Mouse (Mus musculus) liver (tissue): ENCODE measurements around the gene Mamld1.
A peak's percentile ranks its signal among the peaks of the same experiment; 100 is the strongest.
"Not testable (repeated sequence)": the region's sequence is repeated elsewhere in the genome, so short reads cannot be mapped to it uniquely, and the experiment has no call there.

Source experiments
- DNase-seq: peaks from one replicate; pipeline ENCODE4 v3.0.0-alpha.2; 2020; ENCODE audit warnings: mixed read lengths

Gene Mamld1

DNA sequence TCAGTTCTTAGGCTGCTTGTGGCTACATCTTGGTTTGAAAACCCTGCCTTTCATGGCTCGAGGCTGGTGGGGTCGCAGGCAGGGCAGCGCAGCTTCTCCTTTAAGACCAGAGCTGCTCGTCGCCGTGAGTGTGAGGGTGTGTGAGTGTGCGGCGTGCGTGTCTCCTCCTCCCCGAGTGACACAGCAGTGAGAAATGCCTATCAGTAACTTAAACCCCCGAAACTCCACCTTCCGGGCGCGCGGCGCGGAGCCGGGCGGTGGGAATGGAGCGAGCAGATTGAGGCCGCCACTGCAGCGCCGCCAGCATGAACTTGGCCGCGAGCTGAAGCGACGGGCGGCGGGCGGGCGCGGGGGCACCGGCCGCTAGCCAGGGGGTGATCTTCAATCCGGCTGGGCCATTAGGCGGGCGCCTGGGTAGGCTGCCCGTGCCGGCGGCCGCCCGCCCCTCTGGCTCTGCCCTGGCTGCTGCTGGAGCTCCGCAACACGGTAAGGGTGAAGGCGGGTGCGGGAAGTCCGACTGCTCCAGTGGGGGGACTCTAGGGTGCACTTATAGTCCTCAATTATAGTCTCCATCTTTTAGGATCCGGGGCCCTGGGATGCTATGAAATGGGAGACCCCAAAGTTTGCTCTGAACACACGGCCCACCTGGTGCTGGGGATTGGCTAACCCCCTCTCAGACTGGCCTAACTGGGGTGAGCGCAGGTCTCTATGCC, at the start of gene Mamld1:
Gene Mamld1 (plus strand): TSS at position 393 of the 713 bp plus-strand sequence.
- DNase-seq = peak; percentile 26

- no peak for DNase-seq
Measured at GRCm38 (mm10) chrX:71024718-71025117, 25.3 kb upstream of the Mamld1 start.

- DNase-seq = no peak
Measured at GRCm38 (mm10) chrX:71028007-71028406, 22.0 kb upstream of the Mamld1 start.

DNA sequence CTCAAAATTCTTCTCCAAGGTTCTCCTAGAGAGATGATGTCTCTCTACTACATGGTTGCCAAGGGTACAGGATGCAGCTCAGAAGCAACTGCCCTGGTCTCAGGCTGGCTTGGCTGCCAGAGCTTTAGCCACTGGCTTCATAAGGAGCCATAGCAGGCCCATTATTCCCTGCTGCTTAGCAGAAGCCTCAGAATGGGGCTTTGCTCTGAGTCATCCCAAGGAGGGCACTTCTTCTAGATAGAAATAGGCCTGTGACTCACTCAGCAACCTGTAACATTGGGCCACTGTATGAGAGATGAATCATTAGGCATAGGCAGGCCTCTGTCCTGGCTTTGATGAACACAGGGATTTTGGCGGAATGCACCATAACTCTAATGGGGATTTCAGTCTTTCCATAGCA, 21.1 kb upstream of the Mamld1 start:
- DNase-seq = not testable (repeated sequence)

- no peak for DNase-seq
Measured at GRCm38 (mm10) chrX:71050677-71051311, 738 bp downstream of the Mamld1 start.

DNA sequence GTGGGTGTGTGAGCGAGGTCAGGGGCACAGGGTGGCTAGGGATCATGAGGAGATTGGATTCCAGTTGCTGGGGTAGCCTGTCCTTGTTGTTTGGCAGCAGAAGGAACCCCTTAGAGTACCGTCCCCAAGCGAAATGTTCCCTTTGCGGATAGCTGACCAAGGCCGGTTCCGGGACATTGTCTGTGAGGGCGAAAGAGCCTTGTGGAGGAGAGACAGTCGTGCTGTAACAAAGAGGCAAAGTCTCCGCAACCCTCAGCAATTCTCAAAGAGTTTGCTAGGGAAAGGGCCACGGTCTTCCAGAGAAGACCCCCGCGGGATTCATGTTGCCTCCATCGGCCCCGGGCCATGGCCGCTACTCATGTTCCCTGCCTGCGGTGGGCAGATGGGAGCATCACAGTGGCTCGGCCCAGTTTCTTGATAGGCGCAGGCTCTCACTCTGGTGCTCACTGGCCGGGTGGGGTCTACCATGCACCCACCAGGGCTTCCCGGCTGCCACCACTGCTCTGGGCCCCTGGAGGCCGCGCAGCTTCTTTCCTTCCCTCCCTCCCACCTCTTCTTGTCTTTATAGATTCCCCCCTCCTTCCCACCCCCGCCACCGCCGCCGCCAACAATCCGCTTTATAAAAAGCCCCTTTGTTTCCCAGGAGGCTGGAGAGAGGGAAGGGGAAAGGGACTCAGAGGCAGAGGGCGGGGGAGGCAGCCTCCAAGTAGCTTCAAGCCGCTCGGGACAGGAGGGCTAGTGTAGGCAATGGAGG, 1.5 kb downstream of the Mamld1 start:
- no peak for DNase-seq

DNA sequence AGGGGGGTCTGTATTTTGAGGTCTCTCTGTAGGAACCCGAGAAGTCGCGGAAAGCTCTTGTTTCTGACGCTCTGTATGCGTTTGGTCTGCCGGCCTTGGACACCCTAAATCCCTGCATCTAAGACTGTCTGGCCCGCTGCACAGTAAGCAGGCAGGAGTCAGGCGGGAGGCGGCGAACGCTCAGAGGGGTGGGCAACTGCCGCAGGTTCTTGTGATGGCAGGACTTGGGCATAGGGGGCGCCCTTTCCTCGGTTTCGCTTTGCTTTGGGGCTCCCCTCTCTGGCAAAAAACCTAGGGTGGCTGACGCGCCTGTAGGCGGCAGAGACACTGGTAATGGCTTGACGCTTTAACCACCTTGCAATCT, 2.0 kb downstream of the Mamld1 start:
- peak; percentile 48 for DNase-seq

DNA sequence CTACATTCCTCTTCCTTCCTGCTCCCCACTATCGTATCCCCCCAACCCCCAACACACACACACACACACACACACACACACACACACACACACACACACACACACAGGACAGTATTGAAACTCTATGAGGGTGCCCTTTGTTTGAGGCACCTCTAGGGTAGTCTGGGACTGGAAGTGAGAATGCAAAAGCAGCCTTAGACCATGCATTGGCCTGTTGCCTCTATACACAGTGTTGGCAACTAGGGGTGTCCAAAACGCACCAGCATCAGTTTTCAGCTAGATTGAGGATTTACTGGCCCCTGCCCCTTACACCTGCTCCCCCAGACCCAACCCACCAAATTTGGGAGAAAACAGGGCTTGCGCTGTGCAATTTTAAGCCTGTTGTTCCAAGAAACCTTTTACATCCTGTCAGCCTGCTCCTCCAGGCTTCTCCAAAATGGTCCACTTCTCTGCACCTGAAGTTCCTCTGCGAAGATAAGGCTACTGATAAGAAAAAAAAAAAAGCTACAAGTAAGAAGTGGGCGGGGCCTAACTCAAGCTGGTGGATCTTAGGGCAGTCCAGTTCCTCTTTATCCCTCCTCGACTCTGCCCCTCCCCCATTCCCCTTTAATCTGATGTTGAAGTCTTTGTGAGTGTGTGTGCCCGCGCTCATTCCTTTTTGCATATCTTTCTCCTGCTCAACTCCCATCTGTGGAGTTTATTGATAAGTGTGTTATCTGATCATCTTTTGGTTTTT, 2.6 kb downstream of the Mamld1 start:
- peak; percentile 17 for DNase-seq

GRCm38 (mm10) chrX:71053246-71053645, 3.2 kb downstream of the Mamld1 start:
- no peak for DNase-seq

- no peak for DNase-seq
Measured at GRCm38 (mm10) chrX:71056968-71057367, 6.9 kb downstream of the Mamld1 start.

DNA sequence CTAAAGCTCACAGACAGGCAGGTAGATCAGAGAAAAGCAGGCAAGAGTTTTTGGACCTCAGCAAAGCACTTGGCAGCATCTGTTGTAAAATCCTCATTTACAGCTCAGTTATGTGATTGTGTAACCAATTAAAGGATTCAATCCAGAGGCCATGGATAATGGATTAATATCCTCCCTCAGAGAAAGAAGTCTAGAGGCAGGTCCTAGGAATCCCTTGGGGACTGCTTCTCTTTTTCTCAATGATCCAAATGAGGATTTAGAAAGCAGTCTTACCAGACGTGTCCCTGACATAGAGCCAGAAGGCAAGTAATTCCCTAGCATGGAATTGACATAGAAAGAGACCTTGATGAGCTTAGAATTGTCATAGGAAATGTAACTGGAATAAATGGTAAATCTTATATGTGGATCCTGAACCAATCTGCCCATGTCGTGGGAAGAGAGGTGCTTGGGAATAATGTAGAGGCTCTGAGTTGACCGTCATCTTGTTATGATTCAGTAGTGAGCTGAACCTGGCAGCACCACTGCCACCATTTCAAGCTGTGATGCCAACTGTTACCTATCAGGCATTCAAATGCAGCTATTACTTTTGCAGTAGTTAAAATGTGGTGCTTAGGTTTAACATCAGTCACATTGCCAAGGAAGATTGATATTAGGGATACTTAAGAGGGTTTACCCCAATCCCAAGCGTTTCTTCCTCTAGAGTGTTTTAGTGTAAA, 35.2 kb downstream of the Mamld1 start:
- no peak for DNase-seq

DNA sequence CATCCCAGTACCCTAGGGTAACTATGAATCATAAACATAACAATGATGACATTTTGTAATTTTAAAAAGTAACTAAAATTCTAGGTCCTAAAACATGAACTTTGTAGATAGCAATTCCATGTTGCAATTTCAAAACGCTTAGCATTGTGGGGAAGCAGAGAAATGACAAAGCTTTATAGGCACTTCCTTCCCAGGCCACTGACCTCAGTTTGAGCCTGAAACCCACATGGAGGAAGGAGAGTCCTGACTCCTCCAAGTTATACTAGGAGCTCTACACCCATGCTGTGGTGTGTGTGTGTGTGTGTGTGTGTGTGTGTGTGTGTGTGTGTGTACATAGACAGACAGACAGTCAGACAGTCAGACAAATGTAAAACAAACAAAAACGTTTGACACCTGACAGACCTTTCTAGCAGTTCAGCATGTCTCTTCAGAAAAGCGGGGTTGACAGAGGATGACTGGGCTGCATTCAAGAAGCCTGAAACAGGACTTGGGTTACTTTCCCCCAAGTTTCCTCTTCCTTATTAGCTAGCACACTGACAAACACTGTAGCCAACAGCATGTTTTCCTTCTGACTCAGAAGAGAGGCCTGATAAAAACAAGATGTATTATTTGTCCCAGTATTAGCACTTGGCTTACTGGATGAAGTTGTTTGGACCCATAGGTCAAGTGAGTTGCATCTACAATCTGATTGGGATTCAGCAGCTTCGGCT, 37.5 kb downstream of the Mamld1 start:
- no peak for DNase-seq

GRCm38 (mm10) chrX:71088080-71088414, 38.0 kb downstream of the Mamld1 start:
- DNase-seq = no peak

- DNase-seq = no peak
Measured at GRCm38 (mm10) chrX:71105820-71106219, 55.8 kb downstream of the Mamld1 start.

DNA sequence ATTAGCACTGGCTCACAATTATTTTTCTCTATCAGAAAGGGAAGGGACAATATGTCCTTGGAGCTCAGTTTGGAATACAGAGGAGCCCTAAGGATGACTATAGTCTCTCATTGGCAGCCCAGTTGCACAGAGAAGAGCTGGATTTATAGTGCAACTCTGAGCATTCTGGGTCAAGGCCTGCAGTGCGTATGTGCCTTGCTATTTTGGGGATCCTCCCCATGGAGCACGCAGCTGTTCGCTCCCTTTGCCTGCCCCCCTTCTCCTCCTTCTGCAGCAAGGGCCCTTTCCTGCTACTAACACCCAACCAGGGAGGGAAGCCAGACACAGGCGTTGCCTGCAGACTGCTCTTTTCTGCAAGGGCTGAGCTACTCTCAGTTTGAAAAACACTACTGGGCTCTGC, 56.3 kb downstream of the Mamld1 start:
- DNase-seq = no peak

- no peak for DNase-seq
Measured at GRCm38 (mm10) chrX:71108056-71108735, 58.1 kb downstream of the Mamld1 start.

DNA sequence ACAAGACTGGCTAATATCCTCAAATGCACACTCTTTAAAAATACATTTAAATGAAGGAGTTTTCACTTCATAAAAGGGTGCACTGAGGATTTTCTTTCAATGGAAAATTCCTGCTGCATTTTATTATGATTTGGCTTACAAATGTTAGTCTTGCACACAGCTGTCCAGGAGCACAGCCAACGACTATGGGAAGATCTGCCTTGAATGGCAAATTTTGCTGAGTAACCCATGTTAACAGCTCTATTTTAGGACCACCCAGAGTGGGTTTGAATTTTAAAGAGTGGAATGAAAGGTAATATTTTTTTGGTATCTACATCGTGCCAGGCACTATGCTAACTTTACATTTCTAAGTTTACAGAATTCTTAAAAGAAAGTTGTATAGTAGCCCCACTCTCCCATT, 60.3 kb downstream of the Mamld1 start:
- no peak for DNase-seq

- DNase-seq = no peak
Measured at GRCm38 (mm10) chrX:71122359-71123293, 72.6 kb downstream of the Mamld1 start.

DNA sequence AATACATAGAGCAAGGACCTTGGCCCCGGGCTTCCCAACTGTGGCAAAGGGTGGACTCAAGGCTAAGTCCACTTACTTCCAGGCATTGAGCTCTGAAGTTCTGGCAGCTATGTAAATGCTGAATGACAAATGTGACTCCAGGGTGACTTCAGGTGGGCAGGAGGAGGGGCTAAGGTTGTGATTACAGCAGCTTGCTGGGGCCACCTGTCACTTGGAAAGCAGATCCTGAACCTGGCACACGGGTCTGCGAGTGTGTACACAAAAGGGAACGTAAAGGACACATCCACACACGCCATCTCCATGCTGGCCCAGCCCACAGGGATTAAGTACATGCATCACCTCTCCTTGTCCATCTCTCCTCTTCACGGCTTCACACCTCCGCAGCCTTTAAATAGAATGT, 75.0 kb downstream of the Mamld1 start:
- no peak for DNase-seq

DNA sequence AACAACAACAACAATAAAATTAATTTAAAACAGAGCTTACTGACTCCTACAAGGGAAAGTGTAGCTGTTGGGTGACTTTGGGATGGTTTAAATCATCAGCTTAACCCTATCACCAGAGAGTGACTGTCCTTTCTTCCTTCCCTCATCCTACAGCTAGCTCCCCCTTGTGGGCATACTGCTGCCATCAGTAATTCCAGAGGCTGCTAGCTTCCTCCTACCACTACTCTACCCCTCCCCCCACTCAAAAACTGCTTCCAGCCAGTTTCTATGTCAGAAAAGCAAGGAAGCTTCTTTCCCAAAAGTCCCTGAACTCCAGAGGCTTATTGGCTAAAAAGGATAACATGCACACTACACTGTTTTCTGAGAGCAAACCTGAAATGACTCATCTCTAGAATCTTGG, 81.4 kb downstream of the Mamld1 start:
- DNase-seq = peak; percentile 12
